Mouse (Mus musculus): ENCODE data around the gene Aif1.
A peak's percentile ranks its signal among the peaks of the same experiment; 100 is the strongest.
"Not testable (repeated sequence)": the region's sequence is repeated elsewhere in the genome, so short reads cannot be mapped to it uniquely, and the experiment has no call there.

The Aif1 gene

DNA sequence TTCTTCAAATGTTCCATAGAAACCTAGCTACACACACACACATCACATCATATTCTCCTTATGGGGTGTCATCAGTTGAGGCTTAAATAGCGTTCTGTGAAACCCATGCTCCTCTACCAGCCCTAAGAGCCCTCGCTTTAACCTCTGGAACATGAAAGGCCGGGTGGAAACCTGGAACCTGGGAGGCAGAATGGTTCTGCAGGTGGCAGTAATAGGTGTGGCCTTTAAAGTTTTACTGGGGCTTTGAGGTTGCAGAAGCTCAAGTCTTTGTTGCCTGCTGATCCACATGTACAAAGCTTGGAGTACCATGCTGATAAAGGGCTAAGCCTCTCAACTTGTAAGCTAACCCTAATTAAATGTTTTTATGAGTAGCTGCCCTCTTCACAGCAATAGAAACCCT is 28.5 kb downstream of the Aif1 start:
- DNase-seq (ENCODE audit: low spot score in 2 of 2), result no peak

DNA sequence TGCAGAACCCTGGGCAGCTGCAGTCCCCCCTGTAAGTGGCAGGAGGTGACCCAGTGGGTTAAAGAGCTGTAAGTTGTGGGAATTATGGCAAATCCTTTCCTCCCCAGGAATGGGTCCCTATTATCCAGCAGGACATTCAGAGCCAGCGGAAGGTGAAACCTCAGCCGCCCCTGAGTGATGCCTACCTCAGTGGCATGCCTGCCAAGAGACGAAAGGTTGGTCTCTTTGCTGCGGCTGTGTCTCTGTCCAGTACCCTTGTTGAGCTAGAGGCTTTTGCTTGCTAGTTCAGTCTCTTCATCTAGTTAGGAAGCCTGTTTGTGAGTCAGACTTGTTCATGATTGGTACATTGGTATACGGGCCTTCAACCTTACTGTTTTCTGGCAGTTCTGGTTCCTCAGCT is 29.7 kb downstream of the Aif1 start:
- no peak for DNase-seq (ENCODE audit: low spot score in 2 of 2)

DNA sequence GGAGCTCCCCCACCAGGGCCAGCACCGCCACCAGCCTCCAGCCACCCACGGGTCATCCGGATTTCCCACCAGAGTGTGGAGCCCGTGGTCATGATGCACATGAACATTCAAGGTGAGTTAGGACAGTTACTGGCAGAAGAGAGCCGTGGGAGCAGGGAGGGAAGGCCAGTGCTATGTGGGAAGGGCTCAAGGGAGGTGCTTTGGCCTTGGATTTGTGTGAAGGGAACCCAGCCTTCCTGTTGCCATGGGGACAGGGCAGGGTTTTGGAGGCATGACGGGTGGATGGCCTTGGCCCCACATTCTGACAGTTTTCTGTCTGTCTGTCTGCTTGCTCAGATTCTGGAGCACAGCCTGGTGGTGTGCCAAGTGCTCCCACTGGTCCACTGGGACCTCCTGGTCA is 33.9 kb downstream of the Aif1 start:
- DNase-seq (ENCODE audit: low spot score in 2 of 2), result no peak

DNA sequence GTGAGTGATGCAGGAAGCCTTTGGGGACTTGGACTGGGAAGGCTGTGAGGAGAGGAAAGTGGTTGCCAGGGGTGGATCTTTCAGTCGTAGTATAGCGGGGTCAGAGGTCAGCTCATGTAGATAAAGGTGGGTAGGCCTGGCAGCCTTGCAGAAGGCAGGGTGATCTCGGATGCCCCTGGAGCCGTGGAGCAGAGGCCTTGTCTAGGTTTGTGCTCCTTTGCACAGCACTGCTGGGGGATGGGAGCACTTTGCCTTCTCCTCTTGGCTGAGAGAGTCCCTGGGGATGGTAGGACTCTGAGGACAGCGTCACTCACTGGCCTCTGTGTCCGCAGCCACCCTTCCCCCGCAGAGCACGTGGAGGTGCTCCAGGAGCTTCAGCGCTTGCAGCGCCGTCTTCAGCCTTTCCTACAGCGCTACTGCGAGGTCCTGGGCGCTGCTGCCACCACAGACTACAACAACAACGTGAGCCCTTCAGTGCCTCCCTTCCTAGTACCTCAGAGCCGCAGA is 35.3 kb downstream of the Aif1 start:
- DNase-seq (ENCODE audit: low spot score in 2 of 2), result no peak

DNA sequence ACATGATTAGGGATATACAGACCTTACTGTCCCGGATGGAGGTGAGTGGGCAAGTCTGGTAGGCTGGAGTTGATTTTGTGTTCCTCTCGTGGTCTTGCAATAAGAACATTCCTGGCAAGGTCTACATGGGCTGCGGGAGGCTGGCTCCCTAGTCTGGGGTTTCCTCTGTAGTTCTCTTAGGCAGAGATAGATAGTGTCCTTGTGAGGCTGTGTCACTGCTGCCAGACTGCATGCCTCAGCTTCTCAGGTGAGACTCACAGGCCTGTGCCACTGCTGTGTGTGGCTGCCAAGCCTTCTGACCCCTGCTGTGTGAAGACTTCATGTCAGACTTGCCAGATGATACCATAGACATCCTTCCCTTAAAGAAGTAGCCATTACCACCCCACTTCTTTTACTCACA is 36.6 kb downstream of the Aif1 start:
- no peak for DNase-seq (ENCODE audit: low spot score in 2 of 2)

DNA sequence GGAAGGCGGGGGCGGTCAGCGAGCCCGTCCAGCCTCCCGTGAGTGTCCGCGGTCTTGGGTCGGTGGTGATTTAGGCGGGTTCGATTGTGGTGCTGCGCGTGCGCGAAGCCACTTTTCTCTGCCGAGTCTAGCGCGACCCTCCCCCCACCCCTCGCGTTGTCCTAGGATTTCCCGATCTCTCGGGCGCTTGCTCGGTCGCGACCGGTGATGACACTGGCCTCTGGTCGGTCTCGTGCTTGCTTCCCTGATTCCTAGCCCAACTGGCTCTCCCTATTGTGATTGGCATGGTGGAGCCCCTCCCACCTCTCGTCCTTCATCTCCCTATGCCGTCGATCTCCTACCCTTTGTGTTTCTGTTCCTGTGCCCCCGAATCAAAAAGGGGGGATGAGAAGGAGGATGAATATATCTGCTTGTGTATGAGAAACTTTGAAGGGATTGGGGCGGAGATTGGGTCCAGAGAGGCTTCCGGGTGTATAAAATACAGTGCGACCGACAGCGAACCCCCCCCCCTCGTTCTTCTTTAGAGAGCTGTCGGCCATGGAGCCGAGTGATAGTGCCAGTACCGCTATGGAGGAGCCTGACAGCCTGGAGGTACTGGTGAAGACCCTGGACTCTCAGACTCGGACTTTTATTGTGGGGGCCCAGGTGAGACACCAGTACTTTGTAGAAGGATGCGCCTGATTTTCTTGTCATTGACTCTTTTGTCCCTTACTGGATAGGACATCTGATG is 40.1 kb downstream of the Aif1 start:
- no peak for DNase-seq (ENCODE audit: low spot score in 2 of 2)

DNA sequence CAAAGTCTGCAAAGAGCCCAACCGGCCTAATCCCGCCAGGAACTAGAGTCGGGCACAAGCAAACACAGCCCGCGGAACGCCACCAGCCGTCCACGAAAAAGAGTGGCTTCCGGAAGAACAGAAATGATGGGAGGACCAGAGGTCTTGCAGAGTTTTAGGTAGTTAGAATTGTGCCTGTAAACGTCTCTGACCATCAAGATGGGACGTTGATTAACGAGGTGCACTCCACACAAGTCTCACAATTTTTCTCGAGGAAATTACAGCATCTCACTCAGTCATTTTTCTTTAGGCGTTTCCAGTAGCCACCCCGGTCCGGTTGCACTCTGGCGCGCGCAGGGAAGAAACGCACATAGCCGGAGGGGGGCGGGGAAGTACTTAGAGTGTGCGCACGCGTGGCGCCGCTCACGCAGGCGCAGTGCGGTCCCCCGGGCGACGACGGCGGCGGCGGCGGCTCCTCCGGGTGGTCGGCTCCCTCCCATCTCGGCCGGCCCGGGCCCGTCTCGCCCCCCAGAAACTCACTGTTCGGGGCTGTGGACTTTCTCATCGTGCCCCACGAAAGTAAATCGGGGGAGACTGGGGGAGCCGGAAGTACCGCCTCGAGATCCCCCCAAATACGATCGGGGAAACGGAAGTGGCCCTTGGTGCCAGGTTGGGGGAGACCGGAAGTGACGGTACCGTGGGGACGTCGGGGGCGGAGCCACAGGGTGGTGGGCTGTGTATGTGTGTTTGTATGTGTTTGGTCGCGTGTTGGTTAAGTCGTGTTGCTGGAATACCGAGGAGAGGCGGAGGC is 40.9 kb downstream of the Aif1 start, which contains the start of gene Bag6:
Bag6 (plus strand) TSS at position 378 of the 790 bp plus-strand sequence.
- peak; percentile 92 for DNase-seq (ENCODE audit: low spot score in 2 of 2)

DNA sequence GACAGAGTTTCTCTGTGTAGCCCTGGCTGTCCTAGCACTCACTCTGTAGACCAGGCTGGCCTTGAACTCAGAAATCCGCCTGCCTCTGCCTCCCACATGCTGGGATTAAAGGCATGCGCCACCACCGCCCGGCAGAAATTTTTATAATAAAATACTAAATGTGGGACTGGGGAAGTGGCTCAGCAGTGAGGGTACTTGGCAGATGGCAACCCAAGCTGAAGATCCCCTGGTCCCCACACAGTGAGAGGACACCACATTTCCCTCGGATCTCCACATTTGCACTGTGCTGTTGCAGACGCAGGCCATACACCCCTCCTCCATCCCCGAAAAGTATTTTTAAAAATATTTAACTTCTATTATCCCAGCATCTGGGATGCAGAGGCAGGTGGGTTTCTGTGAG is 42.4 kb downstream of the Aif1 start:
- no peak for DNase-seq (ENCODE audit: low spot score in 2 of 2)

DNA sequence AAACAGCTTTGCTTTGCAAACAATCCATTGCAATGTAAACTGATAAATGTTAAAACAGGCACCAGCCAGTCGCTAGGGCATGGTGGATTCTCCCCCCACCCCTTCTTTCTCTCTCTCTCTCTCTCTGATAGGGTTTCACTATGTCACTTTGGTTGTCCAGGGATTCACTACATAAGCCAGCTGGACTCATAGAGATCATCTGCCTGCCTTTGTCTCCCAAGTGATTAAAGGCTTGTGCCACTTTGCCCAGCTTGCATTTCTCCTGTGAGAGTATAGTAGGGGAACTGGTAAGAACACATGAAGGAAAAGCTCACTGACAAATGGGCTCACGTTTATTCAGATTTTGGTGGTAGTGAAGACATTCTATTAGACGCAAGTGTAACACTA is 43.7 kb downstream of the Aif1 start:
- no peak for DNase-seq (ENCODE audit: low spot score in 2 of 2)

DNA sequence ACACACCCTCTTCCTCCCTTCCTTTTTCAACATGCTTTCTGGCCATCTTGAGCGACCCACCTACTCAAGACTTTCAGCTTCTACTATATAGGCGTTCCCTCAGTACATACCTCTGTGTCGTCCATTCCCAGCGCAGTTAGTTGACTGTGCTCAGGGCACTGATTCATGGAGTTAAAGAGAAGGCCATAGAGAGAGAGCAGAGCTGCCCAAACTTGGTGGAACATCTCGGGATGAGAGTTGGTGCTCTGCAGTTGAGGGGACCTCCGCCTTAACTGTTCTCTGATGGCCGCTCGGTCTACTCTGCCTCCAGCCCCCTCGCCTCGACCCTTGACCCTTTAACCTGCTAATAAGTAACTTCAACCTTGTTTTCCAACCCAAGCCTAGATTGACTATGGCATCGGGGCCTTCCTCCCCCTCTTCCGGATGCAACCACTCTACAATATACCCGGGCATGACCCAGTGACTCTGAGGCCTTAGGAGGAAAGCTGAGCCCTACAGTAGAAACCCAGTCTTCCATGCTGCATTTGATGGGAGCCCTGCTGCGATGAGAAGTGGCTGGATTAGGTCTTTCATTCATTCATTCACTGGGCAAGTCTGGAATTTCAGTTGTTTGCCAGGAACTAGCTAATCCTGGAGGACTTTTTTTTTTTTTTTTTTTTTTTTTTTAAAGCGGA is 44.2 kb downstream of the Aif1 start, which contains the start of gene Apom:
Apom (minus strand) TSS at position 551 of the 674 bp plus-strand sequence.
- no peak for DNase-seq (ENCODE audit: low spot score in 2 of 2)

DNA sequence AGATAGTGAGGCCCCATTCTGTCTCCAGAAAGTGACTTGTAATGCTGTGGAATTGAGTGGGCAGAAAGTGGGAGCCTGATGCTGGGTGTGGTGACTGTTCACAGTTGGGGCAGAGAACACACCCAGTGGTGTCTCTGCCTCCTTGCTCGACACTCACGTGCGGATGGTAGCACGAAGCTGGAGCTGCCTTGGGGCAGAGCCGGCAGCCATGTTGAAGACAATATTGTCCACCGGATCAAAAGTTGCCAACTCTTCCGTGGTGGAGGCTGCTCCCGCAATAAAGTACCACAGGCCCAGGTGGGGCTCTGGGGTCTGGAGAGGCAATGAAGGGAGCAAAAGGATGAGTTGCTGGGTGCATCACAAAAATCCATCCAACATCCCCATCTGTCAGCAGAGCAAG is 44.8 kb downstream of the Aif1 start:
- DNase-seq (ENCODE audit: low spot score in 2 of 2), result no peak

DNA sequence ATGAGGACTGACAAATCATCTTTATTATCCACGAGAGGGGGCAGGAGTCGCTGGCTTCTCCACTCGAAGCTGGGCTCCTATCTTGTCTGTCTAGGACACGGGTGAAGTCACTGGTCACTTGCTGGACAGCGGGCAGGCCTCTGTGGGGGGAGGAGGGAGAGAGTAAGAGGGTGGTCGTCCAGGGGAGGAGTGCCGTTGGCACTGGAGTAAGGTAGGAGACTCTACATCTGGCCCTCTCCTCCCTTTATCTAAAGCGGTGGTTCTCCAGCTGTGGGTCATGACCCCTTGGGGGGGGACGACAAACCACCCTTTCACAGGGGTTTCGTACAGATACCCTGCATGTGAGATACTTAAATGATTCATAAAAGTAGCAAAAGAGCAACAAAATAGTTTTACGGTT is 46.9 kb downstream of the Aif1 start:
- DNase-seq (ENCODE audit: low spot score in 2 of 2), result no peak

DNA sequence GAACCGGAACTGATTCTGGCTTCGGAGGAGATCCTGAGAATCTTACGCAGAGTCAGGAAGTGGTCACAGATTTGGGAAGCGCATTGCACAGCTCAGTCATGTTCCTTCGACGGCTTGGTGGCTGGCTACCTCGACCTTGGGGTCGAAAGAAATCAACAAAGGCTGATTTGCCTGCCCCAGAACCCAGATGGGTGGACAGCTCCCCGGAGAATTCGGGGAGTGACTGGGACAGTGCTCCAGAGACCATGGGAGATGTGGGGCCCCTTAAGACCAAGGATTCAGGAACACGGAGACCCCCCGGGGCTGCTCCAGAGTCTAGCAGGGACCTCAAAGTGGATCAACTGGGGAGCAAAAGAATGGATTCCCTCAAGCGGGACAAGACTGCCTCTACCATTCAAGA is 48.9 kb downstream of the Aif1 start:
- DNase-seq (ENCODE audit: low spot score in 2 of 2), result no peak

DNA sequence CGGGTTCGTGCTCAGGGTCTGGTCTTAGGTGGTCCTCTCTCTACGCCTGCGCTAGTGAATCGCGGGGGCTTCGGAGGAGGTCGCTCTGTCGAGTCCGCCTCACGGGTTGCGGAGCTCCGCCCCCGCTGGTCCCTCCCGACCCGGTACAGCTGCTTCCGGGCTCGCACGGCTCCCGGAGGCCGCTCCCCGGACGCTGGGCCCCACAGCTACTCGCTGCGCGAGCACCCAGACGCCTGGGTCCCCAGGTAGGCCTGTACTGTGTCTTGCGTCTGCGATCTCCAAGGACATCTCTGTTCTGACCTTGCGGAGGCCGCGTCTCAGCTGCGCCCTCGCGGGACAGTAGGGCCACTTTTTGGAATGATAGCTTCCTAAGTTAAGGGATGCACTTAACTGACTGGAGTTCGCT is 49.7 kb downstream of the Aif1 start, which contains the start of gene D17H6S53E:
D17H6S53E (plus strand) TSS at position 168 of the 406 bp plus-strand sequence.
- DNase-seq (ENCODE audit: low spot score in 2 of 2), result peak; percentile 71 to 79

DNA sequence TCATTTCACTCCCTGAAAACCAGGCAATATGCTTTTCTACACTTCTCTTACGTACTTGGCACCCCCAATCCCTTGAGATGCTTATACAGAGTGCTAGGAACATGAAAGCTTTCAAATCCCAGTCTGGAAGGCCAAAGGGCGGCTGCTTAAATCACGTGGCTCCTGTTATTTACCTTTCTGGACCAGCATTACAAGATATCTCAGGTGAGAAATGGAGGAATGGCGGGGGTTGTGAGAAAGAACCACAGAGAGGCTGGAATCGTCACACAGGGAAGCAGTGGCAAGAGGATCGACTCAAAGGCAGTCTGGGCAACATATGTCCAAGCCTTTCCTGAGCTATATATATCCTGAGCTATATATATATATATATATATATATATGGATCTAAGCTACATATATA is 50.3 kb downstream of the Aif1 start:
- no peak for DNase-seq (ENCODE audit: low spot score in 2 of 2)

DNA sequence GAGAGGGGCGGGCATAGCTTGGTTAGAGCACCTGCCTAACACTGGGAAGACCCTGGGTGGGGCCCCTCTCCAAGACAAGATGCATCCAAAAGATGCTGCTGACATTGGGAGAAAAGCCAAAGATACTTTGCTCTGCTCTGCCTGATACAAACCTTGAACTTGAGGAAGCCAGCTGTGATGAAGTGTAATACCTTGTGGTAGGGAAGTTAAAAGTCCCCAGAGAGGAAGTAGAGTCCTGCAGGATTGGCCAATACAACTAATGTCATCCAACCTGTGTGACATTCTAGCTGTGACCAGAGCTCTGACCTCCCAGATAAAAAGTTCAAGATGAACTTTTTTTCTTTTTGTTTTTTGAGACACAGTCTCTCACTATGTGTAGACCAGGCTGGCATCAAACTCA is 50.8 kb downstream of the Aif1 start:
- DNase-seq (ENCODE audit: low spot score in 2 of 2), result no peak

DNA sequence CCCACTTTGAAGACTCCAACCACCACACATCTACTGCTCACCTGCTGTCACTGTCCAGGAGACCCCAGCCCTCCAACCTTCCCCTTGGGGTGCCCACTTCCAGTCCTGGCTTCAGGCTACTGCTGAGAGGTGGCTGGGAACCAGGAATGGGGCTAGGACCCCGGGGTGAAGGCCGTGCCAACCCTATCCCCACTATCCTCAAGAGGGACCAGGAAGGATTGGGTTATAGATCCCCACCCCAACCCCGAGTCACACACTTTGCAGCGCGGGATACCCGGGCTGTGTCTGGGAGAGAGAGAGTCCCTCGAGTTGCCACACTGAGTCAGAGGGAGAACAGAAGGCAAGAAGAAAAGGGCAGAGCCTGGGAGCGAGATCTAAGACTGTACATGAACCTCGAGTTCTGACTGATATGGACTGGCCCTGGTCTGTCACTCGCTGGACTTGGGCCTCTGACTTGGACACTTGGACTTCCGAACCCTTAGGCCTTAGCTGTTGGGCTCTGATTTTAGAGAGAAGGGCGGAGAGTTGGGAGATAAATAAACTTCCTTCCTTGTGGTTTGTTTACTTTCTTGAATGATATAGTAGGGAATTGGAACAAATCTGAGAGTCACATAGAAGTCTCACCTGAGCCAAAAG is 51.5 kb downstream of the Aif1 start:
- DNase-seq (ENCODE audit: low spot score in 2 of 2), result not testable (repeated sequence)

DNA sequence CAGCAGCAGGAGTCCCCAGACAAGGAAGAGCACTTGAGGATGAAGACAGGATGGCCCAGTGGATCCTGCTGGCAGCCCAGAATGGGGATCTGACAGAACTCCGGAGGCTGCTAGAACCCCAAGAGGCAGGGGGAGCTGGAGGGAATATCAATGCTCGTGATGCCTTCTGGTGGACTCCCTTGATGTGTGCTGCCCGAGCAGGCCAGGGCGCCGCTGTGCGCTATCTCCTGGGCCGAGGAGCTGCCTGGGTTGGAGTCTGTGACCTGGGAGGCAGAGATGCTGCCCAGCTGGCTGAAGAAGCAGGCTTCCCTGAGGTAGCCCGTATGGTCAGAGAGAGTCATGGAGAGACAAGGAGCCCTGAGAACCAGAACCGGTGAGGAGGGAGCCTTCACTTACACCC is 52.6 kb downstream of the Aif1 start:
- DNase-seq (ENCODE audit: low spot score in 2 of 2), result not testable (repeated sequence)

DNA sequence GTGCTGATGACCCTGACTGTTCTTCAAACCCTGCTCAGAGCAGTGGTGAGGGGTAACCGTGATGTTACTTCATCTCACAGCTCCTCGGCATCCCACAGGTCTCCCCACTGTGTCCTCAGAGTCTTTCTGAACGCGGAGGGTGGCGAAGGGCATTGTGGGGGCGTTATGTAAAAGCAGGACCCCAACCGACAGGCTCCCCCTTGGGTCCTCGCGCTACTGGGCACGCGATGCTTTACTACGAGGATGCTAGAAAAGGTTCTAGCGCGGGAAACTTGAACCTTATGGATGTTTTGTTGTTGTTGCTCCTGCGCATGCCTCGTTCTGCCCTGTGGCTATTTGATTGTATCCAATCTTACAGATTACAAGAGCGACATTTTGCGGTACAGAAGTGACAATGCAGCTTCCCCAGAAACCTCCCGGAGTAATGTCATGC is 54.0 kb downstream of the Aif1 start, which contains the start of gene Csnk2b:
Csnk2b (minus strand) TSS at position 183 of the 433 bp plus-strand sequence.
- DNase-seq (ENCODE audit: low spot score in 2 of 2), result no peak

DNA sequence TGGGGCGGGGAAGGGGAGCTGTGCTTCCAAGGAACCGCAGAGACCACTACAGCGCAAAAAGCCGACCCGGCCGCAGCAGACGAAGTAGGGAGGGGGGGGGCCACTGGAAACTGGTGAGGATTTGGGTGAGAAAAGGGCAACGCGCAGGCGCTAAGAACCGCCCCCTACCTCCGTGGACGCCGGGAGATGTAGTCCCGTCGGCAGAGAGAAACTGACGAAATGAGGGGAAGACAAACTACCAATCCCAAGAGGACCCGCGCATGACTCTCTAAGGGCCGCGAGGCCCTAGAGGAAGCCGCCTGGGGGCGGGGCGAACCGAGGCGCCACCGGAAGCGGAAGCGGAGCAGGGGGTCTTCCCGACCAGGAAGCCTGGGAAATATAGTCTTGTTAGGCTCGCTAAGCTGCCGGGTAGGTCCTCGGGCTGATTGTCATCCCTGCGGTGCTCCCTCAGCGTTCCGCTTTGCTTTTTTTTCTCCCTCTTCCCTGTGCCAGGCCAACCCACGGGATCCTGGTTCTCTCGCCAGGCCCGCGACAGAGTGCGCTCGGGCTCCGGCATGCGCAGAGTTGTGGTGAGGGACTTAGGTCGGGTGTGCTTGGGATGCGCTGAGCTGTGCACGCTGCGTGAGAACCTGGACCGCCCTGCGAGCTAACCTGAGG is 54.6 kb downstream of the Aif1 start, which contains the start of gene Gpank1:
Gpank1 (plus strand) TSS at position 313 of the 657 bp plus-strand sequence.
- peak; percentile 94 to 98 for DNase-seq (ENCODE audit: low spot score in 2 of 2)

Measured in urinary bladder, postnatal 36 days (tissue).